Mouse (Mus musculus): ENCODE measurements around the gene Lonp2. TPM values are rescaled to one million over a fixed set of nuclear protein-coding genes. Genes with fewer than 3 reads are reported as not detected.

Gene Lonp2
- polyA plus RNA-seq, 1 experiment: 32.7 TPM

- 40% methylated on average over 12 of the region's 12 CpGs for WGBS
- DNase-seq (ENCODE audit: low read depth, low spot score): peak; percentile 33
Measured at GRCm38 (mm10) chr8:86699471-86699870, 75.6 kb downstream of the Lonp2 start.

GRCm38 (mm10) chr8:86702453-86702852, 78.6 kb downstream of the Lonp2 start:
- DNase-seq (ENCODE audit: low read depth, low spot score): no peak
- WGBS: 88% methylated on average over 3 of the region's 3 CpGs

GRCm38 (mm10) chr8:86705317-86705716, 81.5 kb downstream of the Lonp2 start:
- DNase-seq (ENCODE audit: low read depth, low spot score): no peak
- WGBS: 84% methylated on average over 3 of the region's 3 CpGs

- no peak for DNase-seq (ENCODE audit: low read depth, low spot score)
- WGBS: 84% methylated on average over 5 of the region's 5 CpGs
Measured at GRCm38 (mm10) chr8:86706756-86707155, 82.9 kb downstream of the Lonp2 start.

DNA sequence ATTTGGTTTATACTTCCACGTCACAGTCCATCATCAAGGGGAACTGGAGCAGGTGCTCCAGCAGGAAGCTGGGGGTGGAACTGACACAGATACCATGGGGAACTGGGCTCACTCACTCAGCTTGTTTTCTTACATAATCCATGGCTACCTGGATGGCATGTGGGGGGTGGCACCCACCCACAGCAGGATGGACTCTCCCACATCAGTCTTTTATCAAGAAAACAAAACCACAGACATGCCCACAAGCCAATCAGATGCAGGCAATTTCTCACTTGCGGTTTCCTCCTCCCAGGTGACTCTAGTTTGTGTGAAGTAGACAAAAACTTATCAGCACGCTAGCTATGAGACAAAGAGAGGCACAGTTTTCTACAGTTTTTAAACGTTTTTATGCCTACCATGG, 84.0 kb downstream of the Lonp2 start:
- WGBS: 66% methylated on average over 4 of the region's 4 CpGs
- DNase-seq (ENCODE audit: low read depth, low spot score): no peak

DNA sequence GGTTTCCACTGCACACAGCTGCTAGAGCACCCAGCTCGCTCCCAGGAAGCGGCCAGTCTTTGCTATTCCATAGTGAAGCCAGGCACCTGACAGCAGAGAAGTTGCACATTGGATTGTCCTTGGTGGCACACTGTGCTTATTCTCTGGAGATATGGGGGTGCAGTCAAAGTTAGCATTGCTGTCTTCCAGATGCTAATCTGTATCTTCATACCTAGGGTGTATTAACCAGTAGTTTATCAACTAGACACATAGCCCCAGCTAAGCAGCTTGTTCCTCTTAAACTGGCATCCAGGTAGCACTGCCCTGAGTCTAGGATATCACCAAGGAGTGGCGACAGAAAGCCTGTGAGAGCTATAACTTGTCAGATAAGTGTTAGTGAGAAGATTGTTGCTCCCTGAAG, 88.8 kb downstream of the Lonp2 start:
- WGBS: 92% methylated on average over 3 of the region's 3 CpGs
- DNase-seq (ENCODE audit: low read depth, low spot score): no peak

- WGBS: 82% methylated on average over 14 of the region's 14 CpGs
Measured at GRCm38 (mm10) chr8:86713407-86714188, 89.8 kb downstream of the Lonp2 start.

DNA sequence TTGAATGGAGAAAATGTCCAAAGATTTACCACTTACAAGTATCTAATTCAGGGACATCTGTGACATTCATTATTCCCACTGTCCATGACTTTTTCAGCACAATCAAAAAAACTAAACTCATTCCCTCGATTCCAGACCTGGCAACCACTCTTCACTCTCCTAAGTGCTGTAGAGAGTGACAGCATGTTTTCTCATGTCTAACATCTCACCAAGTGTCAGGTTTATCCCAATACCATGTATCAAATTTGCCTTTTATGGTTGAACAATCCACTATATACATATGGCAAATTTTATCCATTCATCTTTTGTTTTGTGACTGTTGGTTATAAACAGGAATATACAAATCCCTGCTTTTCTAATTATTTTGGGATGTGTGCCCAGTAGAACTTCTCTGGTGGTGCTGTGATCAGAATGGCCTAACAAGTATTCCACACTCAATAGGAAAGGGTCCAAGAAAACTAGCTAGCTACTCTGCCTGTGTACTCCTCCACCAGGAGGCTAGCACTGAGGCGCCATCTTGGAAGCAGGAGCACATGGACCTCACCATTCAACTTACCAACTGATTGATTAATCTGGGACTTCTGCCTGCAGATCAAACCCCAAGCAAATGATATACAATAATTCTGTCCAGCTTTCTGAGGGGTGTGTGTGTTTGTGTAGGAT, 94.6 kb downstream of the Lonp2 start:
- WGBS: 85% methylated on average over 2 of the region's 2 CpGs
- DNase-seq (ENCODE audit: low read depth, low spot score): no peak

More at GRCm38 (mm10) chr8:86713407-86714188, 89.8 kb downstream of the Lonp2 start:
- no peak for DNase-seq (ENCODE audit: low read depth, low spot score)

- WGBS: 79% methylated on average over 1 of the region's 1 CpGs
- DNase-seq (ENCODE audit: low read depth, low spot score): no peak
Measured at GRCm38 (mm10) chr8:86719368-86719767, 95.5 kb downstream of the Lonp2 start.

DNA sequence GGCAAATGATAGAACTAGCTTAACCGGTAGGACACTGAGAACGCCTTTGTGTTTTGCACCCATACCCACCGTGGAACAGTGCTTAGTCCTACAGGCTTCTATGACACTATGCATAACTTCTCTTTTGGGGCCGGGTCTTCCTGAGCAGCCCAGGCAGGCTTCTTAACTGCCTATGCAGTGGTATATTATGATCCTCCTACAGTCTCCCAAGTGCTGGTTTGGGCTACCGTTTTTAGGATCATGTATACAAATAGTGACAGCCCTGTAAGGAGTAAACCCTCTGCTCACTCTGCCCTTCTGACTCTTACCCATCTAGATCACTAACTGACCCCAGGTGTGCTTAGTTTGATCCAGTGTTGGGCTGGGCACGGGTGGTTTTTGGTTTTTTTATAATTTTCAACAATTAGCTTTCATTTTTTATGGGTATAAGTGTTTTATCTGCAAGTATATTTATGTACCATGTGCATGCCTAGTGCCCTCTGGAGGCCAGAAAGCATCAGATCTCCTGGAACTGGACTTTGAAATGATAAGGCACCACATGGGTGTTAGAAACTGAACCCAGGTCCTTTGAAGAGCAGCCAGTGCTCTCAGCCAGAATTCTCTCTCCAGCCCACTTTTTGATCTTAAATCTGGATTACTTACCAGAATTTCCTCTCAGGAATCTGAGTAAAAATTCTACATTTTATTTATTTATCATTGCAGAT, 97.1 kb downstream of the Lonp2 start:
- DNase-seq (ENCODE audit: low read depth, low spot score): no peak
- 85% methylated on average over 6 of the region's 6 CpGs for WGBS

DNA sequence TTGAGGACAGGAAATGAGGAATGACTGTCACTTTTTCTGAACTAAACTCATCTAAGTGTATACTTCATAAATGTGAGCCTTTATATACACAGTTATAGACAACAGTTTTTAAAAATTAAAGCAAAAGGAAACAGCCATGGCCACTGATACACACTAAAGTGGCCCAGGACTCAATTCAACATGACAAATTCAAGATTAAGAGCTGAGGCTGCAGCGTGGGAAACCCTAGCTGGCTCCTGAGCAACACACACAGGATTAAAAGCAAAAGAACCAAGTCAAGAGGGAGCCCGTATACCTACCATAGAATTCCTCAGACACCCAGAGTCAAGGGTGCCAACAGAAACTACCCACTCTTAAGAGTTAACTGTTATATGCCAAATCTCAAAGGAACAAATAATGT, 97.6 kb downstream of the Lonp2 start:
- WGBS: 93% methylated on average over 2 of the region's 2 CpGs
- no peak for DNase-seq (ENCODE audit: low read depth, low spot score)

DNA sequence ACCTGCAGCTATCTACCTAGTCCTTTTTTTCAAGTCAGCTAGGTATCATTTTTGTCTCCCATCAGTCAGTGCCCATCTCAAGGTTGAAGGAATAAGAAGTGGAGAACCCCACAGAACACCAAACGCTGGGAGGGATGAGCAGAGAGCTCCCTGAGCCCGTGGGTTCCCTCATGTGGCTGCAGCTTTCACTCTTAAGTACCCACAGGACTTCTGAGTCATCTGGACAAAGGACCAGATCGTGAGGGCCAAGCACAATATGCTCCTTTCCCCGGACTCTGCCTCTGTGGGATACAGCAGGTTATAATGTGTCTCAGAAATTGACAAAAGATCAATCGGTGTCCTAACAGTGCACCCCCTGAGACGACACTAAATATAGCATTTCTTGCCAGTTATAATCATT, 103.1 kb downstream of the Lonp2 start:
- DNase-seq (ENCODE audit: low read depth, low spot score): no peak
- 48% methylated on average over 6 of the region's 6 CpGs for WGBS

DNA sequence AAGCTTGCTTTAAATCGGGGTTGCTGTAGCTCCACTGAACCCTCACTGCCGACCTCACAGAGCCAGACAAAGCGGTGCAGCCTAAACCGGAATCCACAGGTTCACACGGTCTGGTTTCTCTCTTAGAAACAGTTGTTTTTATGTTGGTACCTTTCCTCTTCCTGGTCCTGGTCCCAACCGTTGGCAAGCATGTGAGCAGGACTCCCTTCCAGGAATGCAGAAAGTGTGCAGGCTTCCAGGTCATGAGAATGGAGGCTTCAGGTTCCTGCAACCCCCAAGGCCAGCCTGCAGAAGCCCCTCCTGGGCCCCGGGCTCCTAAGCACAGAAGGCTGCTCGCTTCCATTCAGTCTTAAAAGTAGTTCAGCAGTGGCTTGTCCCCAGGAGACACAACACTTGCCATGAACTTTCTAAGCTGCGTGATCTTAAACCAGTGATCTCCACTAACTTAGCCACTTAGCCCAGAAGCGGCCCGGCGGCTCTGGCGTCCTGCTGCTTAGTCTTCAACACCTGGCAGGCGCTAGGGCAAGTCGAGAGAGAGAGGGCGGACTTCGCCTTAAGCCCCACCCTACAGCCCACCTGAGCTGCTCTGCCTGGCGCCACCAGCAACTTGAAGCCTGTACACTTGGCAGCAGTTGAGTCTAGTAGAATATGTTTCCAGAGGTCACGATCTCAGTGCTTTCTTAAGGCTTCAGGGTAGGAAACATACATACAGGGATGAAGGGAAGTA, 104.5 kb downstream of the Lonp2 start:
- no peak for DNase-seq (ENCODE audit: low read depth, low spot score)
- WGBS: 55% methylated on average over 19 of the region's 19 CpGs

- 13% methylated on average over 3 of the region's 3 CpGs for WGBS
- no peak for DNase-seq (ENCODE audit: low read depth, low spot score)
Measured at GRCm38 (mm10) chr8:86730303-86730702, 106.5 kb downstream of the Lonp2 start.

DNA sequence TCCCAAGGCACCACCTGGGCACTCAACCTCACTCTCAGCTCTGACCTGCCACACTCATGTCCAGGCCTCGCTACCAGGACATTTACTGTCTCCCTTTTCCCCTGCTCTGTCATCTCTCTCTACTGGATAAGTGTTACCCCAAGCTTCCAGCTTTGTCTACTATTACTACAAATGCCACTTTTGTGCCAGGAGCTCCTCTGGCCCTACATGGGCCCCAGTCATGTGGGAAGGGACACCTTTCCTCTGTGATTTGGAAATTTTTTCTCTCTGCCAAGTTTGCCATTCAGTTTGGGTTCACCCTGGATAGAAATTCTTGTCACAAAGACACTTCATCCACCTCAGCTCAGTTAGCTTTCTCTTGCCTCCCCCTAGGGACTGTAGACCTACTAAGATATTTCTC, 107.0 kb downstream of the Lonp2 start:
- no peak for DNase-seq (ENCODE audit: low read depth, low spot score)
- 79% methylated on average over 1 of the region's 1 CpGs for WGBS

- DNase-seq (ENCODE audit: low read depth, low spot score): no peak
- WGBS: 81% methylated on average over 4 of the region's 4 CpGs
Measured at GRCm38 (mm10) chr8:86734171-86734570, 110.3 kb downstream of the Lonp2 start.

DNA sequence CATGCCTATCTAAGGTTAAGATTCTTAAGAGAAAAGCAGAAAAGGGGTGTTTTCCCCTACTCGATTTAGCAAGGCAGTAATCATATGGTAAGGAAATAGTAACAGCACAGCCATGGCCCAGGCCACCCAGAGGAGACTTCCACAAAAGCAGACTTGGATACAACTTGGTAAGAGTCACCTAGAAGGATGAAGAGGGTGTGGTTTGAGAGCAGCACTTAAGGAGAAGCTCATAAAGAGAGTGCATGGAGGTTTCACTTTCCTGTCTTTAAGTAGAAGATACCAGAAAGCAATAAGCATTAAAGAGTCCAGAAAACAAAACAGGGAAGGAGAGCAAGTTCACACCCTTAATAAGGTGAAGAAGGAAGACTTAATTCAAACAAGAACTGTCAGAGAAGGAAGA, 111.1 kb downstream of the Lonp2 start:
- no peak for DNase-seq (ENCODE audit: low read depth, low spot score)
- 72% methylated on average over 1 of the region's 1 CpGs for WGBS

DNA sequence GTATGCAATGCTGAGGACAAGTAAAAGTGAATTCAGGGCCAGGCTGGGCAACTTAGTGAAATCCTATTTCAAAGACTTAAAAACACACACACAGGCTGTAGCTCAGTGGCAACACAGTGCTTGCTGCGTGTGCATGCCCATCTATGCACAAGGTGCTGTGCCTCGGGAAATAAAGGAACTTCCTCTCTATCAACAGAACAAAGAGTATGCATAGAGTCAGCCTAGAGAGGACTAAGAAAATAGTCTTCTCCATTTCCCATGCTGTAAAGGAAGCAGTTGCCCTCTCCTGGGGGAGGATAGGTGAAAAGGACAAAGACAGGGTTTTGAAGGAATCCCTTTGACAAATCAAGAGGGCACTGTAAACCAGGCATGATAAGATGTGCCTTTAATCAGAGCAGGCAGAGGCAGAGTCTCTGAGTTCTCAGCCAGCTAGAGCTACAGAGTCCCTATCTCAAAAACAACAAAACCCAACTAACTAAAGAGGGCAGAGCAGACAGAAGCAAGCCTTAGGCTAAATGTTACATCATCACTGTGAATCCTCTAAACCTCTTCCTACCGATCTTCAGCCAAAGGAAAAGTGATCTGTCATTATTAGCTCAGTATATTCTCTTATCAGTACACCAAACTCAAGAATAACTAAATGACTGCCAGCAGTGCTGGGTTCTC, 111.7 kb downstream of the Lonp2 start:
- WGBS: 22% methylated on average over 3 of the region's 3 CpGs
- DNase-seq (ENCODE audit: low read depth, low spot score): no peak

GRCm38 (mm10) chr8:86740899-86741298, 117.1 kb downstream of the Lonp2 start:
- no peak for DNase-seq (ENCODE audit: low read depth, low spot score)

DNA sequence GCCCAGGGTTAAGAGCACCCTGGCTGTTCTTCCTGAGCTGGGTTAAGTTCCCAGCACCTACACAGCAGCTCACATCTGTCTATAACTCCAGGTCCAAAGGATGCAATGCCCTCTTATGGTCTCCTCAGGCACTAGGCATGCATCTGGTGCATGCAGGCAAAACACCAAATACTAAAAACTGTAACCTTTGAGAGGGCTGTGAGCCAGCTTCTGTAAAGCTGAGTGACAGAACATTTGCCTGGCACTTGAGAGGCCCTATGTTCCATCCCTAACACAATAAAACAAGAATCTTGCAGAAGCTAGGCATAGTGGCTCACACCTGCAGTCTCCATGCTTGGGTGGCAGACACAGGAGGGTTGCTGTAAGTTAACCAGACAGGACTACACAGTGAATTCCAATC, 117.8 kb downstream of the Lonp2 start:
- DNase-seq (ENCODE audit: low read depth, low spot score): no peak

Measured in large intestine, adult 2 months (tissue).